Mouse (Mus musculus): ENCODE results near the gene Mical3. TPM values are rescaled to one million over a fixed set of nuclear protein-coding genes. Genes with fewer than 3 reads are reported as not detected.

Mical3 gene
- total RNA-seq, 2 experiments from 2014 or later = 65.2 to 82.4 TPM

GRCm38 (mm10) chr6:121053585-121054112 lies 77.2 kb downstream of the Mical3 start:
- no peak for DNase-seq

- DNase-seq = no peak
These were observed 78.7 kb downstream of the Mical3 start for GRCm38 (mm10) chr6:121051972-121052629.

DNA sequence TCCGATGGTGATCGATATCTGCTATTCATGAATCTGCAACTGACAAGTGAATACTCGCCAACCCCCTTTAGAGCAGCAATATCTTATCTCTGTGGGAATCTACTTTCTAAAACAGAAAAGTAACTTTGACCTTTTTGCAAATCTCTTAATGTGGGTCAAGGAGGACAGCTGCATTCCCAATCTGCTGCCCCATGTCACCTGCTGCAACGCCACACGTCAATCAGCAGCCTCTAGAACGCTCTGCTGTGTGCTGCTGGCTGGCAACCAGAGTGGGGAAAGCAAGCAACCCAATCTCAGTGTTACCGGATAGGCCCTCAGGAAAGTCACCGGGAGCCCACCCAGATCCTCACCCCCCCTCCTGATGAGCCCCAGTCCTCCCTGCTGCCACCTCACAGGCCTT lies 79.4 kb downstream of the Mical3 start:
- peak; percentile 33 for DNase-seq

DNA sequence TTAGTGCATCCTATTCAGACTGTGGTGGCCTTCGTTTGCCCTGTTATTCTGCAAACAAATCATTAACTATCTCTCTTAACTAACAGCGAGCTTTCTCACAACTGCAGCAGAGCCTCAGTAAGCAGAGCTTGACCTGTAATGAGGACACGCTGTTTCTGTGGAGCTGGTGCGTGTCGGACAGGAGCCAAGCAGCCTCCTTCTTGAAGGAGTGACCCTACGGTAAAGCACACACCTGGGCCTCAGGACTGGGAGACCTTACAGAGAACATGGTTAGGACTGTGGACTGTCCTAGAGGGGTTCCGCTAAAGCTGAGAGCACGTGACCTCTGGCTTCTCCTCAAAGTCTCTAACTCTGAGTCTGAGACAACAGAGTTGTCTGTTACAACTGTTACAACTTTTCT lies 82.1 kb downstream of the Mical3 start:
- DNase-seq = no peak

DNA sequence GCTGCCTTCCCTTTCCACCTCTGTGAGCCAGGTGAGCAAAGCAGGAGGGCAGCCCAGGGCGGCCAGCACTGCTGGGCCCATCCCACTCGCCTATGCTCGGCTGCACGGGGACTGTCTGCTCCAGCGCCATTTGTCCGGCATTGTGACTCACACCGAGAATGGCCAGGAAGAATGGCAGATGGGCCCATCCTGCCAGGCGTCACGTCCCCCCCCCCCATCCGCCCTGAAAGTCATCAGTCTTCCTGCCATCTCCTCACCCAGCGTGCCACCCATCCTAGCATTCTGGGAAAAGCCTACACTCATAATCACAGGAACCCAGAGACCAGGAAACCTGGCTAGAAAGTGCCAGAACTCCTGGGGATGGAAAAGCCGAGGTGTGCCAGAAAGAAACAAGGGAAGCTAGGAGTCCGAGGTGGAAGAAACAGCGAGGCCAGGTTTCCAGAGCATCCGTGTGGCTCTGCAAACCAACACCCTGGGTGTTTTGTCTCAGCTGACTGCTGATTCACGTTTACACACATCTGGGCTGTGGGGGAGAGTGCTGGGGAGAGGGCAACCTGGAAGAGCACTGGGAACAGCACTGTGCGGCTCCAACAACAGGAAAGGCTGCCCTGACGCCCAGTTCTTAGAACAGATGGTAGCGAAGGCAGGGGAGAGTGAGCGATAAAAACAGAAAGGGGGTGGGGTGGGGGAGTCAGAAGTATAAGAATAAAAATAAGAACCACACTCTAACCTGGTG lies 85.3 kb downstream of the Mical3 start:
- no peak for DNase-seq

DNA sequence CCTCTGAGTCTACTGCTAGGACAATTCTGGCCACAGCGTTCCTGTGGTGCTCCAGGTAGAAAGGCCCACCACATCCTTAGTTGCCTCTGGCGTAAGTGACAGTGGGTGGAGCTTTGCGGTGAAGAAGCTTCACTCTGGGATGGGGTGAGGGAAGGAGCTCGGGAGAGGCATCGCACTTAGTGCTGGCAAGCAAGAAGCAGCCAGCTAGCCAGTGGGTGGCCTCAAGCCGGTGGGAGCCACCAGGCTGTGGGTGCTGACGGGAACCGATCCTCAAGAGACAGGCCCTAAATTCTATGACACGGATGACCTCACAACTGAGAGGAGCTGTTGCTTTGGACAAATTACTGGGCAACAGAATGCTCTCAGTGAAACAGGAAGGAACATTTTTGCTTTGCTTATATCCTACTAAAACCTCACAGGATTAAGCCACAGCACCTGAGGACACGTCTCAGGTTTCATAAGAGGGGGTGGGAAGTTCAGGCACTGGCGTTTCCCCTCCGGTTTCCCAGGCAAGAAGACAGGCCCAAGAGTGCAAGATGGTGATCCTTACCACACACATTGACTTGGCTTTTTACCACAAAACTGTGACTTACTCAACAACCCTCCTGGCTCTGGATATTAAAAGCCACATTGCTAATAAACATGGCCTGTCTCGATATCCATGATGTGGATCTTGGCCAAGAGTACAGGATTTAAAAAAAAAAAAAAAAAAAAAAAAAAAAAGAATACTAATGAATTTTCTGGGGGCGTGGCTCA lies 87.2 kb downstream of the Mical3 start:
- no peak for DNase-seq

DNA sequence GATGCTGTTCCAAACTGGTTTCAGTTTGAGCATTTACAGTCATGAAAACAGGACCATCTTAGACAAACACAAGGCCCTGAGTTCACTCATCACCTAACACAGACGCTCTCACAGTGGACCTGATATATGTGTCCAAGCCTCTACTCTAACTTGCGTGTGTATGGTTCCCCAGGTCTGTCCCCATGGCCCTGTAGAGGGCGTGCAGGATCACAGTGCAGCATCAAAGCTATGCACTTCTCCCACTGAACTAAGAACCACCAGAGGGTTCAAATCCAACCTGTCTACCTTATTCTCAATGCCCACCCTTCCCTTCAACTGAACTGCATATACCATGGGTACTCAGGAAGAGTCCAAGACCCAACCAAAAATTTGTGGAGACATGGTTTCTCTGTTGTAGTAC lies 91.1 kb downstream of the Mical3 start:
- DNase-seq = no peak

GRCm38 (mm10) chr6:121039286-121039685 lies 91.5 kb downstream of the Mical3 start:
- DNase-seq = no peak

- no peak for DNase-seq
These were observed 93.7 kb downstream of the Mical3 start for GRCm38 (mm10) chr6:121037086-121037485.

- DNase-seq = no peak
These were observed 94.9 kb downstream of the Mical3 start for GRCm38 (mm10) chr6:121035929-121036328.

DNA sequence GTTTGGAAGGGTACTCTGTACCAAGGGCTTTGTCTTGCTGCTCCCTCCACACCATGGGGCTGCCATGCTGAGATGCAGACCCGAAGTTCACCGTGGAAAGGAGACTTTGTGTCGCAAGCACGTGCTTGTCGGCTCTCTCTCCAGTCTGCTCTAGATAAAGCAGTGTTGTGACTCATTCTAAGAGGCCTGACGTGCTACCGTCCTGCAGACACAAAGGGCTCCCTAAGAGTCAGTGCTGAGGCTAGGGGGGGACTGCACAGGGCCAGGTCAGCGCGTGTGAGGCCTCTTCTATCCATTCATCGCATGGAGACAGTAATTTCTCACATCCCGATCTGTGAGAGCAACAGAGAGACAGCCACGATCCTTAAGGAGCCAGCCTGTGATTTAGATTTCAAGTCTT lies 95.5 kb downstream of the Mical3 start:
- DNase-seq = no peak

- DNase-seq = no peak
These were observed 97.5 kb downstream of the Mical3 start for GRCm38 (mm10) chr6:121033250-121033649.

DNA sequence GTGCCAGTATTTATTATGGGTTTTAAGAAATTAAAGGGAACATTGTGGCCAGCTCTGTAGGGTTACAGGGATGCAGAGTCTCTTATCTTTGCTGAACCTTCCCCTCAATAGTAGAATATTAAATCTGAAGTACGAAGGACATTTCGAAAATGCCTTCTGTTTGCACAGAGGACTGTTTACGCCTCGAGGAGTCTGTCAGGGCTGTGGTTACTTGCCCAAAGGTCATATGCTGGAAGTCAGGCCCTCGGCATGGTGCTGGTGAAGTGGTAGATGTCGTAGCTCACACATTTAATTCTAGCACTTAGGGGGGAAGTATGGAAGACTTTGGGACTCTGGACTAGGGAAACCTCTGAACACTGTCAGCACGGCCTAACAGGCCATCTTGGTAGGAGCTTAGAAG lies 99.4 kb downstream of the Mical3 start:
- DNase-seq = no peak

DNA sequence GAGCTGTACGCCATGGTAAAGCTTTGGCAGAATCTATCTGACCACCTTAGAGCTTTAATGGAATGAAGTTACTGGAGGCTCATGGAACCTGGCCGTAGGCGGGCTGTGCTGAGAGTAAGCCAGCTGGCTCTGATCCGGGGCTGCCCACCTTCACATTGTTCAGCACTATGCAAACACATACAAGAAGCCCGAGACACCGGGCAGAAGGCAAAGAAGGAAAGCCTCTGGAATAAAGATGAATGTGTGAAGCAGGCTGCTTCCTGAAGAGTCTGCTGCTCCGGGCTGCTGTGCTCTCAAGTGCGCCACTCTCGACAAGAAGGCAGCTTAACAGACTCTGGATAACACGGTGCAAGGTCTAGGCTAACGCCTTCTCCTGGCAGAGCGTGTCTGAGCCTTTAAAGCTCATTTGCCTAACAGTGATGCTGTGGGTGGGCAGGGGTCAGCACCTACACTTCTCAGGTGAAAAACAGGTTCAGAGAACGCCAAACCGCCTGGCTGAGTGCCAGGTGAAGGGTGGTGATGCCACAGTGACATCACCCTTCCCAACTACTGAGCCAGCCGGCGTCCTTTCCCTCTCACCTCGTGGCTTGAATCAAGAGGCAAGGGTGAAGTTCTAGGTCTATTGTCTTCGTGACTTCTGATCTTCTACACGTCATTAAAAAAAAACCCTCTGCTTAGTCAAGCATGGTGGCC lies 100.8 kb downstream of the Mical3 start:
- DNase-seq = no peak

DNA sequence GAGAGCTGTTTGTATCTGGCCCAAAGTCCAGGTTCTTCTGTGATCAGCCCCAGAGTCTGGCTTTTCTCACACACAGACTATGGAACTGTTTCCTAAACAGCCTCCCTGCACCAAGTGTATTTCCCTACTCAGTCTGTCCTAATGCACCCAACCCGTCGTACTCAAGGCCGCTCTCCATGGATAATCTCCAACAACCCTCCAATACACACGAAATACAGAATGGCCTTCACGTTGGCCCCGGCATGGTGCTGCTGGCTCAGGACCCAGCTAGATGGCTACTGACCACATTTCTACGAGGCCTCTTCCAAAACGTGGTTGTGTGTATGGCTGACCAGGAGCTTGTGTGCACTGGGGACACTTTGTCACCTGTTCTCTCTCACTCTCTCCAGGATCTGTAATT lies 102.3 kb downstream of the Mical3 start:
- DNase-seq = no peak

- peak; percentile 52 for DNase-seq
These were observed 103.5 kb downstream of the Mical3 start for GRCm38 (mm10) chr6:121027314-121027713.

GRCm38 (mm10) chr6:121026866-121027265 lies 103.9 kb downstream of the Mical3 start:
- no peak for DNase-seq

DNA sequence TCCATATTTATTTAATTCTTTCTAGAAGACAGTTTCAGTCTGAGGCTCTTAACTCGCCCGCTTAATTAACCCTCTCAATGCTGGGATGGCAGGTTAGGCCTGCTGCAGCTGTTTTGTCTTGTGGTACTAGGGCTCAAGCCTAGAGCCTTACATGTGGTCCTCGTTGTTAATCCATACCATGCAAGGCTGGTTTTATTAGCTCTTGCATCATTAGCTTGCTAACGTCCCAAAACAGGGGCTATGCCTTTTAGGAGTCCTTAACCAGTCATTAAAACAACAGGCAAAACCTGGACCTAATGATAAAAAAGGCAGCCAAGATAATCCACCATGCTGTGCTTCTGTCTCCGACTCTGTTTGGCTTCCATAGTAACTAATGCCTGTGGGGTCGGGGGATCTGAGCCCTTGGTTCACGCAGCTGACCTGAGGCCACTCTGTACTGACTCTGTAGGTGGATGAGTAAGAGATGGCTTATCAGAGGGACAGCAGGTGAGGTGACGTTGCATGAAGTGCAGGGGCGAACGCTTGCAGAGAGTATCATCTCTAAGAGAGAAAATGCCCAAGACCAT lies 104.7 kb downstream of the Mical3 start:
- no peak for DNase-seq

DNA sequence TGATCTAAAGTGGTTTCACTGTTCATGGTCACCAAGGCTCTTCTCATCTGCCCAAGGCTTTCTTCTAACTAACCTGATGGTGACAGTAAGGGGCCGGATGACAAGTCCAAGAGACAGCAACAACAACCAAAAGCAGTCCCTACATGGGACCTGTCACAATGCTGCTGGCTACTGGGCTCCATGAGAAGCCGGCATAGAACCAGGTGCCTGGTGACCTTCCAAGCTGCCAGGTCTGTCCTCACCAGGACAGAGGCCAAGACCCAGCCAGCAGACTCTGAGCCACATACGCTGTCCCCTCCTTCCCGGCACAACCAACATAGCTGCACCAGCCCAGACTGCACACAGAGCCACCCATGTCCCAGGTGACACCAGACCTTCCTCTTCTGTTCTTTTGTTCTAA lies 112.7 kb downstream of the Mical3 start:
- DNase-seq = no peak

- DNase-seq = peak; percentile 50
These were observed 113.3 kb downstream of the Mical3 start for GRCm38 (mm10) chr6:121017436-121018031.

DNA sequence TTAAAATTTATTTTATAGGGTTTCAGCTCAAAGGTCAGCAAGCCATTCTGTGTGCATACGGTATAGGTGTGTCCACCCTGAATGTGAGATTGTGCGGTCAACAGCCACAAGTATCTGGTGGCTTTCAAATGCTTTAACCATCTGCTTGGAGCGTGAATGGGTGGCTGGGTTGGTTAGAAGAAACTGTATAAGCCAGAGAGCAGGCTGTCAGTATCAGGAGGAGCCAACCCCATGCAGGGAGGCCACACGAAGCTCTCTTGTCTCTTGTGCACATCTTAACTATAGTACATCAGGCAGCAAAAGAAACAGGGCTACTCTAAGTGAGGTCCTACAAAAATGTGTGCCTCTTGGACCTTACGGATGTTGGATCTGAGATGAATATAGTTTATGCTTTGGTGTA lies 114.7 kb downstream of the Mical3 start:
- no peak for DNase-seq

- no peak for DNase-seq
These were observed 116.5 kb downstream of the Mical3 start for GRCm38 (mm10) chr6:121014339-121014738.

Measured in gastrocnemius, postnatal 10 days (tissue).